Mouse (Mus musculus) spleen, adult 2 months (tissue): Measurements from ENCODE around the gene Rassf2. TPM values are rescaled to one million over a fixed set of nuclear protein-coding genes. Genes with fewer than 3 reads are reported as not detected.

ENCODE experiments used
- DNase-seq, 2 experiments: peaks; one replicate each; pipeline versions ENCODE4 v3.0.0 to v3.0.0-alpha.2; 2012 to 2021; ENCODE audit warnings: low spot score in 2 of 2, low read depth in 1 of 2
- H3K27ac ChIP-seq: fragments of 200-500 bp; 2 replicates; pipeline ENCODE4 v1.5.1; 2012; ENCODE audit warnings: low read length, inconsistent platforms; ENCODE audit not compliant: insufficient read depth
- H3K27me3 ChIP-seq: fragments of 200-500 bp; 2 replicates; pipeline ENCODE4 v1.6.1; 2012; ENCODE audit warnings: mild to moderate bottlenecking, moderate library complexity, low read length, inconsistent platforms; ENCODE audit not compliant: control insufficient read depth, insufficient read depth
- H3K36me3 ChIP-seq: fragments of 200-500 bp; 2 replicates; pipeline ENCODE4 v1.6.1; 2012; ENCODE audit warnings: mild to moderate bottlenecking, low read length, inconsistent platforms; ENCODE audit not compliant: control insufficient read depth, insufficient read depth
- H3K4me1 ChIP-seq: fragments of 200-500 bp; 2 replicates; pipeline ENCODE4 v1.6.1; 2011; ENCODE audit warnings: inconsistent platforms; ENCODE audit not compliant: control insufficient read depth, insufficient read depth, insufficient read length
- H3K4me3 ChIP-seq: fragments of 200-500 bp; 2 replicates; pipeline ENCODE4 v1.5.1; 2011; ENCODE audit warnings: mild to moderate bottlenecking, inconsistent platforms; ENCODE audit not compliant: insufficient read depth, insufficient read length; ENCODE audit errors: extremely low read depth
- CTCF ChIP-seq: fragments of 200-500 bp; IDR thresholded peaks from 2 replicates; pipeline ENCODE4 v1.5.1; 2011; ENCODE audit warnings: mild to moderate bottlenecking, inconsistent platforms; ENCODE audit not compliant: insufficient read depth, insufficient read length, insufficient replicate concordance; ENCODE audit errors: extremely low read depth
- POLR2A ChIP-seq: fragments of 200-500 bp; IDR thresholded peaks from 2 replicates; pipeline ENCODE4 v1.6.1; 2011; ENCODE audit warnings: low read depth, low read length, inconsistent platforms
- WGBS: fragments of 180-500 bp; shearing (Covaris S2); methylation state at CpG from one replicate; pipeline ENCODE4 v1.1.7; 2018; 5-methylcytosine and 5-hydroxymethylcytosine counted together
- polyA plus RNA-seq: library from polyadenylated mRNA; depleted of rRNA; stranded (reverse); fragments of >200 nt; gene quantifications from 2 replicates; pipeline ENCODE4 v1.2.3, GENCODE M21; 2012

Gene Rassf2
- polyA plus RNA-seq, 1 experiment: 70.2 TPM

- TF ChIP-seq CTCF (no peak), POLR2A (no peak)
- Histone ChIP-seq H3K36me3 (no peaks in the 10 kb centered on the region), H3K4me3 (no peak overlapping the region), H3K27ac (no peak overlapping the region), H3K27me3 (peaks cover 3% of the 10 kb centered on the region; the same call in 1 of the 2 replicates), H3K4me1 (no peaks in the 10 kb centered on the region; the same call in 1 of the 2 replicates)
- 62% methylated on average over 9 of the region's 9 CpGs for WGBS
- no peak for DNase-seq
Observed at GRCm38 (mm10) chr2:131957731-131958222, 72.3 kb downstream of the Rassf2 start.

- WGBS: 87% methylated on average over 7 of the region's 7 CpGs
Observed at GRCm38 (mm10) chr2:131956336-131957256, 73.5 kb downstream of the Rassf2 start.

GRCm38 (mm10) chr2:131955264-131955663 is 74.8 kb downstream of the Rassf2 start:
- TF ChIP-seq POLR2A: no peak
- peak overlapping the region; percentile 31; the same call in 1 of the 2 replicates for H3K4me3 ChIP-seq
- peaks cover 6% of the 10 kb centered on the region; the same call in 1 of the 2 replicates for H3K4me1 ChIP-seq
- H3K27ac ChIP-seq: no peak overlapping the region
- peaks cover 3% of the 10 kb centered on the region; the same call in 1 of the 2 replicates for H3K27me3 ChIP-seq
- H3K36me3 ChIP-seq: no peaks in the 10 kb centered on the region
- 10% methylated on average over 17 of the region's 17 CpGs for WGBS
- DNase-seq: no peak

More at GRCm38 (mm10) chr2:131956336-131957256, 73.5 kb downstream of the Rassf2 start:
- H3K36me3 ChIP-seq: no peaks in the 10 kb centered on the region
- H3K4me3 ChIP-seq: no peak overlapping the region
- H3K27me3 ChIP-seq: peaks cover 3% of the 10 kb centered on the region; the same call in 1 of the 2 replicates
- H3K4me1 ChIP-seq: no peaks in the 10 kb centered on the region; the same call in 1 of the 2 replicates
- no peak overlapping the region for H3K27ac ChIP-seq
- TF ChIP-seq CTCF (no peak), POLR2A (no peak)
- DNase-seq: no peak

- TF ChIP-seq CTCF: no peak
- no peak for TF ChIP-seq POLR2A
- Histone ChIP-seq H3K27me3 (peaks cover 3% of the 10 kb centered on the region; the same call in 1 of the 2 replicates), H3K36me3 (no peaks in the 10 kb centered on the region), H3K4me1 (peaks cover 8% of the 10 kb centered on the region; the same call in 1 of the 2 replicates), H3K27ac (no peak overlapping the region), H3K4me3 (no peak overlapping the region)
- DNase-seq: no peak
- WGBS: 76% methylated on average over 9 of the region's 9 CpGs
Observed at GRCm38 (mm10) chr2:131954835-131955234, 75.2 kb downstream of the Rassf2 start.

- Histone ChIP-seq H3K4me1 (peaks cover 8% of the 10 kb centered on the region; the same call in 1 of the 2 replicates), H3K4me3 (no peak overlapping the region), H3K27ac (no peak overlapping the region), H3K36me3 (no peaks in the 10 kb centered on the region), H3K27me3 (peaks cover 3% of the 10 kb centered on the region; the same call in 1 of the 2 replicates)
- whole genome bisulfite sequencing: 92% methylated on average over 4 of the region's 4 CpGs
- TF ChIP-seq CTCF: no peak
- TF ChIP-seq POLR2A: no peak
- no peak for DNase-seq
Observed at GRCm38 (mm10) chr2:131953711-131954110, 76.3 kb downstream of the Rassf2 start.

- H3K4me3 ChIP-seq: no peak overlapping the region
Observed at GRCm38 (mm10) chr2:131952961-131953538, 77.0 kb downstream of the Rassf2 start.

More at GRCm38 (mm10) chr2:131952961-131953538, 77.0 kb downstream of the Rassf2 start:
- TF ChIP-seq POLR2A (no peak), CTCF (no peak)
- H3K27ac ChIP-seq: no peak overlapping the region
- H3K27me3 ChIP-seq: peaks cover 3% of the 10 kb centered on the region; the same call in 1 of the 2 replicates
- DNase-seq: no peak
- no peaks in the 10 kb centered on the region for H3K36me3 ChIP-seq
- peaks cover 8% of the 10 kb centered on the region; the same call in 1 of the 2 replicates for H3K4me1 ChIP-seq
- WGBS: 35% methylated on average over 29 of the region's 29 CpGs
